ENCODE assay signal across 8 mouse cellular contexts in the genomic region with DNA sequence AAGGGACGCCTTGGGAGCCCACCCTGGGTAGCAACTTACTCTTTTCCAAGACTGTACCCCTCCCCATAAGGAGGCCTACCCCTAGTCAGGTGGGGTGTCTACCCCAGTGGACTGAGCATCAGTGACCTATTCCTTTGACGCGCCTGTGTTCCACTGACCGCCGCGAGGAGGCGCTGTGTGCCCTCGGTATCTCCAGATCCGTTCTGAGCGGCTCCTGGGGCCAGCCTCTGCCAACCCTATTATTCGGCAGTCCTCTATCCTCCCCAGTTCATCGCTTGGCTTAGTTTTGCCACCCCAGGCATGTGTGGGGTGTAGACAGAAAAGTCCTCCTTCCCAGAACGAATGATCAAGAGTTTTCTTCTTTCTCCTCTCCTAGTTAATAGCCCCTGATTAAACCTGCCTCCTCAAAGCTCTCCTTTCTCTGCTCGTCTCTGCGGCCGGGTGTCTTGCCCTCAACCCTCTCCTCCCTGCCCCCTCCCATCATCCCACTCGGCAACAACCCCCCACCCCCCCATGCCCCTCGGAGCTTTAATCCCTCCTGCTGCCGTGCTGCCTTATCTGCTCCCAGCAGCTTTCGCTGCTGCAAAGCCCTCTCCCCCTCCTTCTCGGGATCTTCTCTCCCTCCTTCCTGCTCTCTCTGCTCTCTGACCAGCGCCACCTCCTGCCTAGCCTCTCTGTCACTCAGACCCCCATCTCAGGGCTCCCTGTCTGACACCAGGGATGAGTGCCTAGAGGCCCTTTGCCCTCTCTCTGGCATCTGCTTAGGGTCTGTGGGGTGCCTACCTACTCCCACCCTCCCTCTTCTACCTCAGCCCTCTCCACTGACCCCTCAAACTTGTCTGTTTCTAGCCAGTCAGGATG. TPM values are rescaled to one million over a fixed set of nuclear protein-coding genes. Genes with fewer than 3 reads are reported as not detected.
DNase-seq lines count a peak whose midpoint lies in the region; ATAC-seq and TF ChIP-seq lines count a peak whose summit lies in the region.
"Had no signal": no experiment of that assay in that cellular context is flagged by ENCODE, and none has a peak within 500 bp of the region (broad histone marks: within the 10 kb centered on the region; RNA-seq: fewer than 3 reads in every experiment).

No protein-coding gene starts in this region.

- H3K36me3 ChIP-seq in hindbrain, embryonic 14.5 days (replicated peaks; ENCODE audit: control insufficient read depth, insufficient read depth) = no peaks in the 10 kb centered on the region

- H3K4me1 ChIP-seq in hindbrain, embryonic 14.5 days (replicated peaks; ENCODE audit: control insufficient read depth, insufficient read depth, low read length) = peaks cover 77% of the 10 kb centered on the region

- H3K4me2 ChIP-seq in hindbrain, embryonic 14.5 days (replicated peaks) = peak overlapping the region; percentile 24

- no peak overlapping the region for H3K4me3 ChIP-seq in hindbrain, embryonic 14.5 days (replicated peaks; ENCODE audit: low read length)
- no peak overlapping the region for H3K4me3 ChIP-seq in left cerebral cortex, adult 2 months
- H3K4me3 ChIP-seq: myocyte had no signal

- H3K9ac ChIP-seq in hindbrain, embryonic 14.5 days = no peak overlapping the region

- peak overlapping the region; percentile 76 for H3K27ac ChIP-seq in hindbrain, embryonic 14.5 days
- H3K27ac ChIP-seq in left cerebral cortex, adult 2 months = 0 out of 2 replicates have a peak overlapping the region, but pooled peaks have one; percentile 32

- H3K27me3 ChIP-seq in hindbrain, embryonic 14.5 days (ENCODE audit: control insufficient read depth, insufficient read depth, low read length) = 0 out of 2 replicates have a peak, but pooled peaks cover 8% of the 10 kb centered on the region

- no peak for ATAC-seq in hindbrain, embryonic 14.5 days (ENCODE audit: low FRiP score)
- ATAC-seq in megakaryocyte, adult 5-6 weeks (ENCODE audit: poor library complexity, severe bottlenecking) = peak; percentile 85

- TF ChIP-seq CTCF in left cerebral cortex, adult 2 months (IDR thresholded peaks at IDR 0.05) = peak; percentile 94

- peak; percentile 71 for DNase-seq in ZHBTc4 (ENCODE audit: low read depth, low spot score)
- peak; percentile 86 to 93 for DNase-seq in cerebellum, postnatal 10 days
- DNase-seq in gastrocnemius, adult 18-20 months (ENCODE audit: low spot score) = peak; percentile 80
- peak; percentile 64 for DNase-seq in hindbrain, embryonic 14.5 days (ENCODE audit: low spot score)
- DNase-seq in left cerebral cortex, adult 2 months (ENCODE audit: extremely low spot score in 1 of 2, low spot score in 2 of 2) = peak; percentile 67 to 75
- DNase-seq in right cerebral cortex, postnatal 36 days (ENCODE audit: low spot score in 2 of 2) = peak; percentile 53 to 58

- 1% methylated on average over 22 of the region's 22 CpGs for WGBS in hindbrain, embryonic 14.5 days

- H3K9me3 ChIP-seq in hindbrain, embryonic 14.5 days (ENCODE audit: control insufficient read depth, low read length) = no peaks in the 10 kb centered on the region

- intact Hi-C loops in left cerebral cortex, adult 2 months (cut with DNase I) = loop anchor here (1.0 to 2.0 kb wide), 2 partner anchors 13 to 21 kb away; no protein-coding TSS in a partner anchor

RNA-seq across cellular contexts. Expression of a gene that starts 4.3 kb away (rescaled TPM):
- not detected for total RNA-seq in gastrocnemius, adult 18-20 months (2021)
- polyA plus RNA-seq in hindbrain, embryonic 14.5 days (2014; fragmentation: Nextera tagmentation; extraction: Ambion mirVana) = 4.9 and 5.0 TPM in 2 replicates
- total RNA-seq in left cerebral cortex, adult 2 months (2021) = 10 to 100 TPM in 1 of 2 experiments, 1 to 10 TPM in 1; 8.7 to 13.2 TPM
- not detected in 2 replicates for total RNA-seq in megakaryocyte, adult 5-6 weeks (2015)
- not detected in 2 replicates for total RNA-seq in megakaryocyte, adult 5-6 weeks (2017)

RNA-seq across cellular contexts. Expression of a gene that starts 10.3 kb away (rescaled TPM):
- 10 to 100 TPM; 37.3 to 44.6 TPM for total RNA-seq in gastrocnemius, adult 18-20 months (2021)
- polyA plus RNA-seq in hindbrain, embryonic 14.5 days (2014; fragmentation: Nextera tagmentation; extraction: Ambion mirVana) = 53.1 and 65.0 TPM in 2 replicates
- total RNA-seq in left cerebral cortex, adult 2 months (2021) = 10 to 100 TPM; 65.0 to 69.4 TPM
- 71.8 and 79.4 TPM in 2 replicates for total RNA-seq in megakaryocyte, adult 5-6 weeks (2015)
- 56.5 and 58.9 TPM in 2 replicates for total RNA-seq in megakaryocyte, adult 5-6 weeks (2017)

RNA-seq across cellular contexts. Expression of a gene that starts 33.1 kb away (rescaled TPM):
- 1 to 10 TPM; 3.7 to 4.4 TPM for total RNA-seq in gastrocnemius, adult 18-20 months (2021)
- polyA plus RNA-seq in hindbrain, embryonic 14.5 days (2014; fragmentation: Nextera tagmentation; extraction: Ambion mirVana) = 49.2 and 55.0 TPM in 2 replicates
- total RNA-seq in left cerebral cortex, adult 2 months (2021) = 10 to 100 TPM; 80.5 to 87.3 TPM
- total RNA-seq in megakaryocyte, adult 5-6 weeks (2015) = 0.50 and 0.69 TPM in 2 replicates
- 0.37 and 0.41 TPM in 2 replicates for total RNA-seq in megakaryocyte, adult 5-6 weeks (2017)

RNA-seq across cellular contexts. Expression of a gene that starts 33.4 kb away (rescaled TPM):
- total RNA-seq in gastrocnemius, adult 18-20 months (2021) = under 1 TPM in 1 of 2 experiments, not detected in 1; 0.36 TPM
- polyA plus RNA-seq in hindbrain, embryonic 14.5 days (2014; fragmentation: Nextera tagmentation; extraction: Ambion mirVana) = 37.5 and 40.3 TPM in 2 replicates
- total RNA-seq in left cerebral cortex, adult 2 months (2021) = 100 to 1,000 TPM; 110 to 112 TPM
- 0.11 TPM in 1 of 2 replicates, not detected in the other for total RNA-seq in megakaryocyte, adult 5-6 weeks (2015)
- 0.15 TPM in 1 of 2 replicates, not detected in the other for total RNA-seq in megakaryocyte, adult 5-6 weeks (2017)

Comparison
In these comparisons a context has a peak if more than half of its experiments do, and no peak if none do; other contexts are left out.
1. RNA of a gene that starts 4.3 kb away (total RNA-seq): 8.7 to 13.2 TPM in left cerebral cortex, adult 2 months; not detected in megakaryocyte, adult 5-6 weeks and not detected in gastrocnemius, adult 18-20 months; every median in the first group is over 4 times any median in the second.
2. RNA of a gene that starts 33.1 kb away (total RNA-seq): 80.5 to 87.3 TPM in left cerebral cortex, adult 2 months; 3.7 to 4.4 TPM in gastrocnemius, adult 18-20 months and 0.37 to 0.69 TPM in megakaryocyte, adult 5-6 weeks; every median in the first group is over 10 times any median in the second.
3. Peak in every context shown above with its lines, with median percentiles within 50 percentile points of each other: DNase-seq.